Mouse (Mus musculus) kidney, adult 2 months (tissue): ENCODE data around the gene Zbed4.

ENCODE experiments used
- CTCF ChIP-seq: fragments of 200-500 bp; conservative IDR thresholded peaks from 2 replicates; pipeline ENCODE4 v1.5.1; 2011; ENCODE audit warnings: low read depth, mild to moderate bottlenecking, control low read depth, low read length, moderate library complexity, mixed read lengths; ENCODE audit not compliant: insufficient read depth, insufficient read length
- POLR2A ChIP-seq: fragments of 200-500 bp; IDR thresholded peaks from one replicate; pipeline ENCODE4 v1.6.1; 2011; ENCODE audit warnings: low read depth, low read length, control low read depth

GRCm38 (mm10) chr15:88750032-88750431 lies 1.4 kb upstream of the Zbed4 start:
- TF ChIP-seq POLR2A (no peak), CTCF (no peak)
